Mouse (Mus musculus) spleen, embryonic (tissue): Measurements from ENCODE around the gene Phlpp1.

Experiments
- CTCF ChIA-PET: fragments of 350-600 bp; sonication (Branson Sonifier 250); formaldehyde crosslinking; loops from one replicate; lab custom pipeline; 2022; lab: Charles Lee

Phlpp1 gene

DNA sequence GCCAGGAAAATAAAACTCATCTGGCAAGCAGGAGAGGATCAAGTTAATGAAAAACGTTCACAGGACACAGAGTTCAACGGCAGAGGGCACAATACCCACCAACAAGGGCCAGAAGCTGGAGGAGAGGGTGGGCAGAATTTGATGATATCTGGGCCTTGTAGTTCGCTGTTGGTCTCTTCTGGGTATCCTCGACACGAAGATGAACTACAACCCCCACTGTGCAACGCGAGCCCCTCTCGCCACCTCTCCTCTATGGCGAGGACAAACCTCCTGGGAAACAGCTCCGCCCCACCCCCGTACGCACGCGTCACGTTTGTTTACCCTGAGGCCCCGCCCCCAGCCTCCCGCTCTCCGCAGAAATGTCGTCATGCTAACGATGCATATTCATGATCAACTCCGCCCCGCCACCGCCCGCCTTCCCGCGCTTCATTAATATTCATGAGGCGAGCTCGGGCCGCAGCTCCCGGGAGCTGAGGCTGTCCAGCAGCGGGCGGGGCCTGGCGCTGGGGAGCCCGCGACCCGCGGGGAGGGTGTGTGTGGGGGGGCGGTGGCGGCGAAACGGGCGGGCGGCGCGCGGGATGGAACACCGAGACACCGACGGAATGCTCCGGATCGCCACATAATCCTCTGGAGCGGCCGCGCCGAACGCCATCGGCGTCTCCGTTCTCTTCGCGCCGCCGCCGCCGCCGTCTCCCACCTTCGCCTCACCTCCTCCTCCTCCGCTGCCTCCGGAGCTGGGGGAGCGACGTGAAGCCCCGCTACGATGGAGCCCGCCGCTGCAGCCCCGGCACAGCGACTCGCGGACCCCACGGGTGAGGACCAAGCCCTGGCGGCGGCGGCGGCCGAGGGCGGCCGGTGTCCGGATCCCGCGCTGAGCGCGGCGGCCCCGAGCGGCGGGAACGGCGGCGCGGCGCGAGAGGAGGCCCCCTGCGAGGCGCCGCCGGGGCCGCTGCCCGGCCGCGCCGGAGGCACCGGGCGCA, at the start of gene Phlpp1:
Gene Phlpp1, plus strand, starts transcription at position 512 of the 980 bp plus-strand sequence.
- CTCF ChIA-PET, result interaction anchor here (1.6 kb wide), 1 partner anchor 9 kb away, joined by 4 read pairs; no protein-coding TSS in a partner anchor

DNA sequence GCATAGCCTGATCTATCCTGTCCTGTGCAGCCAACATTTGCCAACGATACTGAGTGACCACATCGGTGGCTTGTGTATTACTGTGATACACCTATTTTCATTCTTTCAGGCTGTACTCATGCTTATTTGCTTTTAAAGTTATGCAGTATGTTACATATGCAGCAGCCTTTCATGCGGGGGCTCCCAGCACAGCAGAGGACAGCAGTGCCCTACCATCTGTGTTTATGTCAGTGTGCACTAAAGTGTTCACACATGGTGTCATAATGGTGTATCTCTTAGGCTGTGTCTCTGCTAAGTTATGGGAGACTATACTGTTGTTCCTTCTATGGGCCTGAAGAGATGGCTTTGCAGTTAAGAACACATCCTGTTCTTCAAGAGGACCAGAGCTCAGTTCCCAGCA, 45.0 kb upstream of the Phlpp1 start:
- CTCF ChIA-PET, result no interaction called here

DNA sequence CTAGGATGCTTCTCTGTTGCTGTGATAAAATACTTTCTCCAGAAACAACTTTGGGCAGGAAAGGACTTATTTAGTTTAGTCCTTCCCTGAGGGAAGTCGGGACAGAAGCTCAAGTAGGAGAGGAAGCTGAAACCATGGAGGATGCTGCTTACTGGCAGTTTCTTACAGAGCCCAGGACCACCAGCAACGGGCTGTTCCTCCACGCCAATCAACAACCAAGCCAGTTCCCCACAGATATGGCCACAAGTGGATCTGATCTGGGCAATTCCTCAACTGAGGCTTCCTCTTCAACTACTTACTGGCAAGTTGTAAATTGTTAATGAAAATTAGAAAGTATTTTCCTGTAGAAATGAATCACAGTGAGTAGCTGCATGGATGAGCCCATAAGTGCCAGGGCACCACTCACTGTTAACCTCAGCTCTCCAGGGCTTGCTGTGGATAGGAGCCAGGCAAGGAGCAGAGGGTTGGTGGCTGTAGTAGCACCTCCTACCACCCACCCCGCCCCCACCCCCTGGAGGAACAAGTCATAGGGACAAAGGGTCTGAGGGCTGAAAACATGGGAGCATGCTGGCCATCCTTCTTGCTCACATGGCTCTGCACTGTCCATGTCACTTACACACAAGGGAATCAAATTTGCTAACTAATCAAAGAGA, 39.7 kb upstream of the Phlpp1 start:
- CTCF ChIA-PET, result interaction anchor here (0.6 kb wide), 1 partner anchor 8 kb away, joined by 3 read pairs; no protein-coding TSS in a partner anchor

DNA sequence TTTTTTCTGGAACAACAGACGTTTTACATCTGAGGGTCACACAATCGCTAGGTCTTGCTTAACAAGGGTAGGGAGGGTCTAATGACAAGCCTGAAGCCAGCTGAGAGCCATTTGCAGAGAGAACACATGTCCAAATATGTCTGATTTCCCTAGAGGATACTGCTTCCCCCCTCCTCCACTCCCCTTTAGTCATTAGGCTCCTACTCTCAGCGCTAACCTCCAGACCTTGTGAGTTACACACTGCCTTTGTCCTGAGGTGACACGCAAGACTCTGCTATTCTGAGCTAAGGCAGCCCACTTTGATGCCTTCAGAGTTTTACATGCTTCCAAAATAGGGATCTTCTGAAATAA, 39.2 kb upstream of the Phlpp1 start:
- CTCF ChIA-PET, result no interaction called here

DNA sequence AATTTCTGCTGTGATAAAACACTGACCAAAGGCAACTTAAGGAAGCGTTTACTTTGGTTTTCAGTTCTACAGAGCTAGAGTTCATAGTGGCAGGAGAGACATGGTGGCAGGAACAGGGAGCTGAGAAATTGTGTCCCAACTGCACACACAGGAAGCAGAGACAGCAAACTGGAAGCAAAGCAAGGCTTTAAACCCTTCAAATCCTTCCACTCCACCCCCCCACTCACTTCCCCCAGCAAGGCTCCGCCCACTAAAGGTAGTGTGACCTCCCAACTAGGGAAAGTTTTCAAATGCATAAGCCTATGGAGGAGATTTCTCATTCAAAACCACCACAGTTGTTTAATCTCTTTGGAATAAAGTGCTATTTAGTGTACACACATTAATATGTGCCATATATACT, 32.9 kb upstream of the Phlpp1 start:
- CTCF ChIA-PET, result no interaction called here

DNA sequence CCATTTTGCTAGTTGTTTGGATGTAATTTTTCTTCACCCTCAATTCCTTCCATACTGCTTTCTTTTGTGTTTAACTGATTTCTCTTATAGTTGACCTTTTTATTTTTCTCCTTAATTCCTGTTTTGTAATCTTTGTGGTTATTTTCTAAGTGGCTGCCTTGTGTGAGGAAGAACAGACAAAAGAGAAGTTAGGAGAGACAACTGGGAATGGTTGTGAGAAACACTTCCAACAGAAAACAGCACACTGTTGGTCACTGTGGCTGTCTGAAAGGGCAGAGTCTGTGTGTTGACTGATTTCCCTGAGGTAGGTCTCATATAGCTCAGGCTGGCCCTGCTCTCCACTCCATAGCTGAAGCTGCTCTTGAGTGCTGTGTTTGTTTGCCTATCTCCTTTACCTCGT, 32.4 kb upstream of the Phlpp1 start:
- CTCF ChIA-PET, result no interaction called here

DNA sequence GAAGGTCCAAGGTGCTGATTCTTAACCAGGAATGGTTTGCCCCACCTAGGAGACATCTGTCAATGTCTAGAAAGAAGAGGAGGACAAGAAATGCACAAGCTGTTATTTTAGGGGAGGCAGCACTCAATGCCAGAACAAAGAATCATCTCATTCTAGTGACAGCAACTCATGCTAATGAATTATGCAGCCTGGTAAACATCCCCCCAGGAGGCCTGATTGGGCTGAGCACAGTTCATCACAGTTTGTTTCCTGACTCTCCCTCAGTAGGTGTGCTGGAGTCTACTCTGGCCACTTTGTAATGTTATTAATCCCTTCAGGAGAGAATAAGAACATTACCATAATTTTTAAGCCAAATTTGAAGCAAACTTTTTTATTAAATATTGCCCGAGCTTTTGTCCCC, 29.5 kb upstream of the Phlpp1 start:
- CTCF ChIA-PET, result no interaction called here

DNA sequence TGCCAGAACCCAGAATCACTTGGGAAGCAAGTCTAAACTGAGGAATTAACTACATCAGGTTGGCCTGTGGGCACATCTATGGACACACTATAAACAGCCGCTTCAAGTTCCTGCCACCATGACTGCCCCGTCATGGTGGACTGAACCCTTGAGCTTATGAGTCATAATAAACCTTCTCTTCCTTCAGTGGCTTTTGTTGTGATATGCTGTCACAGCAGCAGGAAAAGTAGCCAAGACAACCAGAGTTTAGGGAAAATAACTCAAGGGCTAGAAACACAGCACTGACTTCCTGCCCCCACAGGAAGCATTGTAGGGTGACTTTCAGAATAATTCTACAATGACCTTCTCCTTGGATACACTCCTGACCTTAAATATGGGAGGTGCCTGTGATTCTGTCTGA, 27.0 kb upstream of the Phlpp1 start:
- CTCF ChIA-PET, result interaction anchor here (0.7 kb wide), 2 partner anchors 71 to 80 kb away, joined by 3 to 9 read pairs; no protein-coding TSS in a partner anchor

DNA sequence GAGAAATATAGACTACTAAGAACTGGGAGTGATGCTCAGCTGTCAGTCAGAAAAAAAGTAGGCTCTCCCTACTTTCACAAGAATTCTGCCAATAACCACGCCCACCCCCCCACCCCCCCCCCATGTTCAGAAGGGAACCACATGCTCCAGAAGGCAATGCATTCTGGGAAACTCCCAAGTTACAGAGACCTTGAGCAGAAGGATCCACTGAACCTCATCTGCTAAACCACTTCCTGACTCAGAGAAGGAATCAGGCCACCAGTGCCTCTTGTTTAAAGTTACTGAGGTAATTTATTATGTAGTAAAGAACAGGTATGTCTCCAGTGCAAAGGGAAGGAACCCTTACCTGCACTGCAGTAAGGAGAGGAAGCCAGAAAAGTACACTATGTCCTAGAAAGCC, 26.5 kb upstream of the Phlpp1 start:
- CTCF ChIA-PET, result interaction anchor here (0.7 kb wide), 1 partner anchor 80 kb away, joined by 9 read pairs; no protein-coding TSS in a partner anchor

DNA sequence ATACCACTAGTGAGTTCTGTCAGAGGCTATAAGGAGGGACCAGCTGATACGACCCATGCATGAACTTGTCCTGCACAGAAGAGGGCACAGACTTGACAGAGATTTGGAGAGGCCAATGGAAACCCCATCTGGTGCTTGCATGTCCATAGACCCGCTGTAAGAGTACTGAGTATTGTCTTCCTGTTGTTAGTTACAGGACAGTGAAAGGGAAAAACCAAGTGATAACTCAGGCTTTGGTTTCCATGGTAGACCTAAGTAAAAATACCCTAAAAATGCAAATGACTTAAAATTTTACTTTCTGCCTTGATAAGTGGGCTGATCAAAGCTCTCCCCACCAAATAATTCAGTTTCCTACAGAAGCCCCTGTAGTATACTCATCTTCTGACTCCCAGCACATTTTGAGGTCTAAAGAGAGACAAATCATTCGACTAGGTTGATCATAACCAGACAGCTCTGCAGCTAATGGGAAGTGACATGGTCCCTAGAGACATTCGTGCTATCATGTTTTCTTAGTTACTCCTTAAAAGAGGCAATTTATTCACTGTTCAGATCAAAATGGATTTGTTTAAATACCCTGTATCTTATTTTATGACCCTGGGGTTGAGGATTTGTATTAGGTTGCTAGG, 25.9 kb upstream of the Phlpp1 start:
- CTCF ChIA-PET, result no interaction called here

DNA sequence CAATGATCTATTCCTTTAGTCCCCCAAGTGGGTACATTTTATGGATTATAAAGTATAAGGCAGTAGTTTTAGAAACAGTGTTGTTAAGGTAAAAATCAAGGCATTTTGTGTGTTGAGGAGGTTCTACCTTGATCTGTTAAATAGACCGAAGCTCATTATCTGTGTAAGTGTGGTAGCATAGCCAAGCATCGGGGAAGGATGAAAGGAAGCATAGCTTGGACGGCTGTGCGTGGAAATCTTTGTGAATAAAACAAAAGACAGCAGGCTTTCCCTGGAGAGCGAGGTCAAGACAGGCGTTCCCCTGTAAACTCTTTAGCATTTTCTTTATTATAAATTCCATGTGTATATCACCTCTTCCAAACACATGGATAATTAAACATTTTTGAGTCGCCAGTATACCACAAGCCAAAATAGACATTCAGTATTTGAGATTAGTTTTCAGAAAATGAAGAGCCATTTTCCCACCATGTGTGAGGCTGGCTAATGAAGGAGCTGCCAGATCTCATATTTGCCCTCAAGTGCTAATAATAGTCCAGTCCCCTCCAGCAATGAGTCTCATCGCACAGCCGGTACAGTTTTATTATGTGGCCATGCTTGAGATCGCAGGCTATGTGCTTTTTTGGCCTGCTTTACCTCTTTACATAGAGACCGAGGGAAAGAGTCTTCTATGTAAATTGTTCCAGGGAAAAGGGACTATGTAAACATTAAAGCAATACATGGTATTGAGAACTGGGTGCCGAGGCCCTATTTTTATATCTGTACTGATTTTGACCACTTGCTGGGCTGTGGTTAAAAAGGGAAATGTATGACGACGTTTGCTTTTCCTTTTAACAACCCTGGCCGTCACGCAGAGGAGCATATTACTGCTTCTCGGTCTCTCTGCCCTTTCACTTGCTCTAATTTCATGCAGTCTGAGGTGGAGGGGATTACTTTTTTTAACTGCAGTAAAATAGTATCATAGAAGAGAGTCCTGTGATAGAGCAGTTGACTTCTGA, 22.9 kb upstream of the Phlpp1 start:
- CTCF ChIA-PET, result interaction anchor here (0.5 kb wide), 1 partner anchor 229 kb away, joined by 8 read pairs; no protein-coding TSS in a partner anchor

DNA sequence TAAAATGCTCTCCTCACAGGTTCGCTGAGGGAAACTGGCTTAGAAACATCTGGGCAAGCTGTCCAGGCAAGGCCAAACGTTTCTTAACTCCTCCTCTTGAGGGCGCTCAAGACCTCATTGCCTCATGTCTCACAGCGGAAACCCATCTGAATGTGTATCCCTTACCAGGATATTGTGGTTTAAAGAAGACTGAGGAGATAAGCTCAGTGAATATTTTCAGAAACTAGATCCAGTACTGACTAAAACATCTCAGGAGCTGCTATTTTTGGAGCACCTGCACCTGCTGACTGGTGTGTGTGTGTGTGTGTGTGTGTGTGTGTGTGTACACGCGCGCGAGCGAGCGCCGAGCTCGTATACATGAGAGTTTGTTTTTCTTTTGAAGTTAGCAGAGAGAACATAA, 19.7 kb upstream of the Phlpp1 start:
- CTCF ChIA-PET, result interaction anchor here (0.6 kb wide), 1 partner anchor 77 kb away, joined by 7 read pairs; no protein-coding TSS in a partner anchor

DNA sequence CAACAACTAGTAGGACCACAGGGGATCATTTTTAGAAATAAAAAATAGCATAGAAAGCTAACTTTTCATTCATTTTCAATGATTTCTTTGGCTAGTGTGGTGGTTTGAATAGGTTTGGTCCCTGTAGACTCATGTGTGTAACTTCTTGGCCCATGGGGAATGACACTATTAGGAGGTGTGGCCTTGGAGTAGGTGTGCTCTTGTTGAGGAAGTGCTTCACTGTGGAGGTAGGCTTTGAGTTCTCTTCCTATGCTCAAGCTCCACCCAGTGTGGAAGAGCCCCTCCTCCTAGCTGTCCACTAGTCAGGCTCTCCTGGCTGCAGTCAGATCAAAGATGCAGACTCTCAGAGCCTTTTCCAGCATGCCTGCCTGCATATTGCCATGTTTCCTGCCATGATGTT, 18.8 kb upstream of the Phlpp1 start:
- CTCF ChIA-PET, result interaction anchor here (0.6 kb wide), 1 partner anchor 81 kb away, joined by 4 read pairs; no protein-coding TSS in a partner anchor

DNA sequence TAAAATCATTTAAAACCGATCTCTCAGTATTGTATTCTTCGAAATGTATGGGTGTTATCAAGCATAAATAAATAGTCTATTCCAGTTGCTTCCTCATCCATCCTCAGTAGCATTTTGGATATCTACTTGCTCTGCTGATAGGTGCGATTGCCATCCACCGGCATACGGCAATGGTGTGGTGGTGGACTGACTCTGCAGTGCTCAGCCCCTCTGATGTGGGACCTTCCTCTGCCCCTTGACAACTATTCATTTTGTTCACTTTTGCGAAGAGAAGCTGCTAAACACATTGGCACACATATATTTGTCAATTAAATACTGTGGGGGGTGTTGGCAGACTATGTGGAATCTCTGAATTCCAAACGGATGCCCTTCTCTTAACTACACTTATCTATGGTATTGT, 17.0 kb upstream of the Phlpp1 start:
- CTCF ChIA-PET, result no interaction called here

DNA sequence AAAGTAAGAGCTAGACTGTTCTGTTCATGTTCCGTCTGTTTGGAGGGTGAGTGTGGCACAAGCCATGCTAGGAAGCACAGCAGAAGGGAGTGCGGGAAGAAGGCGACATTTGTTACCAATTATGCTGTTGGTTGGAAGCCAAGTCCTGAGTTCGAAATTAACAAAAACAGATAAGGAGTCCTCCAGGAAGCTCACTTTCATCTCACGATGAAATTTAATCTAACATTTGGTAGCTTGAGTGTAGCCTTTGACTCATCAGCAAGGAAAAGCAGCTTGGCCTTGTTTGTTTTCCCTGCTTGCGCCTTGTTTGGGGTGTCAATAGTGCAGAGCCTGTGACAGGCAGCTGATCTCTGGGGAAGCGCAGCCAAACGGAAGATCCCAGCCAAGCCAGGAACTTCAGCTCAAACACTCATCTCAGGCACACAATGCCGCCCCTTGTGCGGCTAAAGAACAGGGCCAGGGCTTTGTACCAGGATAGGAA, 16.4 kb upstream of the Phlpp1 start:
- CTCF ChIA-PET, result interaction anchor here (0.7 kb wide), 1 partner anchor 9 kb away, joined by 3 read pairs; no protein-coding TSS in a partner anchor

DNA sequence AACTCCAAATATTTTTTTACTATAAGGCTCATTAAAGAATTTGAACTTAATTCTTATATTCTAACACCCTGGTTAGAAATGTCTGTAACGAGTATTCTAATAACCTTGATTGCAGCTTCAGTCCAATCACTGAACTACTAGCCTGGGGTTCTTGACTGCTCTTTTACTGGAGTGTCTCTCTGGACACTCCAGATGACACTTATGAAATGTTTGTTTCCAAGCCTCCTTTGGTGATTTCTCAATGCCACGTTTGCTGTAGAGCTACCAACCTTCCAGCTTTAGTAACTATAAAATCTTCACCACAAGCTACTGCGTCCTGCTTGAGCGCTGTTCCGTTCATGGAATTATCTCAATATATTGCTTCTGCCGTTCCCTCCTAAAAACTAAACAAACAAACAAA, 15.8 kb upstream of the Phlpp1 start:
- CTCF ChIA-PET, result interaction anchor here (0.7 kb wide), 2 partner anchors 9 to 15 kb away, joined by 3 read pairs; no protein-coding TSS in a partner anchor

DNA sequence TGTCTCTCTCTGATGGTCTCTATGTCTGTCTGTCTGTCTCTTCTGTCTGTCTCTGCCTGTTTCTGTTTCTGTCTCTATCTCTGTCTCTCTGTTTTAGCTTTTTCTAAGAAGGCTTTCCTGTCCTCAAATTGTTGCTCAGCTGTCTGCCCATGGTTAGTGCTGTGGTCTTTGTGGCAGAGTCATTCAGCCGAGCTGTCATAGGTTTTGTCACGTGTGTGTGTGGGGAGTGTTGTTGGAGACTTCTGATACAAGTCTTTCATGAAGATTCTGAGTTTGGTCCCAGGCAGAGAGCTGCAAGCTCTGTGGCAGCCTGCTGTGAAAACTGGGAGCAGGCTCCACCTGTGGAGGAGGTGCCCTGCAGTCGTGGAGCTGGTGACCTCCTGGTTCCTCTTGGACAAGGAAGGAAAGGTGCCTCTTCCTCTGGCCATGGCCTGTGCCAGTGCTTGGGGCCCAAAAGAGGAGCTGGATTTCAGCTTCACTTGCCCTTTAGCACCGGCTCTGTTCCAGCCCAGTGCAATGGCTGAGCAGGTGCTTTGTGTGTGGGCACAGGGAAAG, 13.5 kb upstream of the Phlpp1 start:
- CTCF ChIA-PET, result interaction anchor here (0.9 kb wide), 1 partner anchor 15 kb away, joined by 3 read pairs; no protein-coding TSS in a partner anchor

DNA sequence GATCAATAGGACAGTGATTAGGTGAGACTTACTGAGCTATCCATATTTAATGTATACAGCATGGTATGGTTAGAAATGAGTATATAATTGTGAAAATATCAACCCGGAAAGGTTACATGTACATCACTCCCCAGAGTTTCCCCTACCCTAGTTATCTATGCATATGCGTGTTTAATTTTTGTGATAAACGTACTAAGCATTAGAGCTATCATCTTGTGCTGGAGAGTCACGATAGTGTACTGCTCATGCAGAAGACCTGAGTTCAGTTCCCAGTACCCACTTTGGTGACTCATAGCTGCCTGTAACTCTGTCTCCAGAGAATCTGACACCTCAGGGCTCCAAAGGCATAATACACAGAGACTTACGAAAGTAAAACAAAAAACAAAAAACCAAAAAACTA, 11.9 kb upstream of the Phlpp1 start:
- CTCF ChIA-PET, result no interaction called here

DNA sequence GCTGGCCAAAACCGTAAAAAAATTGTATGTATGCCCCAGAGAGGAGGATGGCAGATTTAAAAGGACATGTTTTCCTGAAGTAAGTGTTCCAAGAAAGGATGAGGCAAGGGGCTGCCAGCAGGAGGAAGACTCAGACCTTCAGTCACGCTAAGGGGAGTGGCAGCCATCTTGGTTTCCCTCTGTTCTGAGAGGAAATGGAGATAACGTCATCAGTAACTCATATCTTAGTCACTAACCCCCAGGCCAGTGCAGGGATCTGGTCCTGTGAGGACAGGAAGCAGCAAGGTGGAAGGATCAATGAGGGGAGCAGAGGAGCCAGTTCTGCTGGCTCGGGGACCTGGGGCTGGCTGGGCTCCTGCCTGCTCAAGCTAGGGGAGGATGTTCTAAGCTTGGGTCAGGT, 10.6 kb upstream of the Phlpp1 start:
- CTCF ChIA-PET, result interaction anchor here (0.6 kb wide), 1 partner anchor 118 kb away, joined by 5 read pairs; no protein-coding TSS in a partner anchor

DNA sequence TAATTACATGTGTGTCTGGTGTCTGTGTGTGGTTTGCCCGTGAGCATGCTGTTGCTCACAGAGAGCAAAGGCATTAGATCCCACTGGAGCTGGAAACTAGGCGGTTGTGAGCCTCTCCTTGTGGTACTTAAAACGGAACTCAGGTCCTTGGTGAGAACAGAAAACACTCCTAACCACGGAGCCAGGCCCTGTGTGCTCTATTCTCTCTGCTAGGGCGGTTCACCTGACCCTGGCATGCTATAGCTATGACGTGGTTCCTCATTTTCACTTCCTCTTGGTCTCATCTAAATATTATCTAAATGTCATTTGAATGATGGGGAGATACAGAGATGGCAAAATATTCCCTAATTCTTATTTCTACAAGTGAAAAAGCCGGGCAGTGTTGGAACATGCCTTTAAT, 9.0 kb upstream of the Phlpp1 start:
- CTCF ChIA-PET, result interaction anchor here (0.7 to 1.6 kb wide), 2 partner anchors 10 to 178 kb away, joined by 3 to 4 read pairs; partner anchors contain the start of gene Phlpp1
